Mouse (Mus musculus) urinary bladder, postnatal 25 days (tissue): ENCODE measurements around the gene Endov.

Experiments
- DNase-seq: peaks from one replicate; pipeline ENCODE4 v3.0.0; 2022; ENCODE audit warnings: low spot score

Endov gene

GRCm38 (mm10) chr11:119516677-119517361 lies 25.7 kb downstream of the Endov start:
- no peak for DNase-seq

GRCm38 (mm10) chr11:119519387-119519786 lies 28.2 kb downstream of the Endov start:
- no peak for DNase-seq

- no peak for DNase-seq
Measured at GRCm38 (mm10) chr11:119520005-119520712, 29.0 kb downstream of the Endov start.

GRCm38 (mm10) chr11:119520713-119521063 lies 29.5 kb downstream of the Endov start:
- DNase-seq, result no peak

GRCm38 (mm10) chr11:119521920-119522710 lies 31.0 kb downstream of the Endov start:
- no peak for DNase-seq

- no peak for DNase-seq
Measured at GRCm38 (mm10) chr11:119522779-119523178, 31.6 kb downstream of the Endov start.

GRCm38 (mm10) chr11:119523392-119523791 lies 32.2 kb downstream of the Endov start:
- no peak for DNase-seq

GRCm38 (mm10) chr11:119524545-119524949 lies 33.4 kb downstream of the Endov start:
- peak; percentile 76 for DNase-seq

GRCm38 (mm10) chr11:119526068-119526966 lies 35.2 kb downstream of the Endov start:
- no peak for DNase-seq

GRCm38 (mm10) chr11:119528930-119529329 lies 37.8 kb downstream of the Endov start:
- no peak for DNase-seq

- no peak for DNase-seq
Measured at GRCm38 (mm10) chr11:119532460-119532859, 41.3 kb downstream of the Endov start.

GRCm38 (mm10) chr11:119533745-119534144 lies 42.6 kb downstream of the Endov start:
- DNase-seq, result no peak

- DNase-seq, result no peak
Measured at GRCm38 (mm10) chr11:119539944-119540343, 48.8 kb downstream of the Endov start.

- no peak for DNase-seq
Measured at GRCm38 (mm10) chr11:119540560-119540959, 49.4 kb downstream of the Endov start.

GRCm38 (mm10) chr11:119541082-119541481 lies 49.9 kb downstream of the Endov start:
- no peak for DNase-seq

- no peak for DNase-seq
Measured at GRCm38 (mm10) chr11:119542371-119542770, 51.2 kb downstream of the Endov start.

GRCm38 (mm10) chr11:119542886-119543285 lies 51.7 kb downstream of the Endov start:
- no peak for DNase-seq

- no peak for DNase-seq
Measured at GRCm38 (mm10) chr11:119543816-119544517, 52.8 kb downstream of the Endov start.

GRCm38 (mm10) chr11:119544518-119545105 lies 53.5 kb downstream of the Endov start:
- DNase-seq, result no peak

- no peak for DNase-seq
Measured at GRCm38 (mm10) chr11:119545281-119545680, 54.1 kb downstream of the Endov start.
